In the genomic region with DNA sequence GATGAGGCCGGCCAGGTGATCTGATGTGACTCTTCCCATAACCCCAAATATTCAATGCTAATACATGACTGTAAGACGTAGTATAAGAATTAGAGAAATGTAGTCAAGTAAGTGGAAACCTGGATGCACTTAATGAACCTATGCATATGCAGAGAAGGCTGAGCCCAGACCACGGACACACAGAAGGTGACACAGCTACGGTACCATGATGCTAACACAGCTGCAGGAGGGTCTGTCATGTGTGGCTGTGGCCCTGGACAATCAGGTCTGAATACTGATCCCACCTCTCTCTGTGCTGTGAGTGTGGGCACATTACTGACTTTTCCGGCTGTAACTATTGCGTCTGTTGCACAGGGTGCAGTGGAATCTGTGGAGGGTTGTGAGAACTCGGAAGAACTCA, we compare ENCODE assay signal across 19 mouse cellular contexts. TPM values are rescaled to one million over a fixed set of nuclear protein-coding genes. Genes with fewer than 3 reads are reported as not detected.
DNase-seq lines count a peak whose midpoint lies in the region; TF ChIP-seq lines count a peak whose summit lies in the region.
"Had no signal": no experiment of that assay in that cellular context is flagged by ENCODE, and none has a peak within 500 bp of the region (broad histone marks: within the 10 kb centered on the region; RNA-seq: fewer than 3 reads in every experiment).

No protein-coding gene starts in this region.

- peak; percentile 4 for DNase-seq in adrenal gland, postnatal 14 days
- DNase-seq in adrenal gland, adult 18-20 months (ENCODE audit: low spot score in 2 of 2): no peak
- peak; percentile 3 for DNase-seq in cerebellum, adult 9-11 months
- DNase-seq in cerebellum, adult 8-10 months: no peak
- peak; percentile 81 for DNase-seq in heart, adult 11 months
- no peak for DNase-seq in heart, postnatal 4 days
- no peak for DNase-seq in spleen, postnatal 36 days (ENCODE audit: low spot score in 2 of 2)
- DNase-seq: adrenal gland, adult 2 months; adrenal gland, adult 8-10 months; adrenal gland, postnatal 10 days; adrenal gland, postnatal 25 days; adrenal gland, postnatal 36 days; B cell, adult 2 months; cerebellum, adult 11 months; cerebellum, adult 11-12 months; cerebellum, adult 18-20 months had no signal

- no peaks in the 10 kb centered on the region for H3K27me3 ChIP-seq in myocyte (ENCODE audit: control insufficient read depth, insufficient read depth, insufficient read length)
- H3K27me3 ChIP-seq: CH12.LX, Patski had no signal

- no peaks in the 10 kb centered on the region for H3K79me2 ChIP-seq in myocyte (ENCODE audit: control insufficient read depth, insufficient read depth)

- H3K36me3 ChIP-seq in myocyte (ENCODE audit: control insufficient read depth, insufficient read depth): peaks cover 15% of the 10 kb centered on the region

- H3ac ChIP-seq in myocyte (ENCODE audit: control insufficient read depth, insufficient read length): no peak overlapping the region

- TF ChIP-seq POLR2A in myocyte (IDR thresholded peaks at IDR 0.05; ENCODE audit: insufficient read length, low read depth): no peak

- H3K4me3 ChIP-seq in myocyte: no peak overlapping the region

- H3K4me2 ChIP-seq in myocyte (ENCODE audit: low read depth): no peak overlapping the region

TF ChIP-seq in myocyte, 11 proteins besides CTCF, POLR2A, EP300 and RAD21:
- peak; percentile 66 for TF ChIP-seq POLR2AphosphoS2 (IDR thresholded peaks at IDR 0.05; ENCODE audit: insufficient read length, low read depth)
- TF ChIP-seq USF1 (IDR thresholded peaks at IDR 0.05; ENCODE audit: low read depth): no peak

RNA-seq across cellular contexts. Expression of a gene that starts 38.0 kb away (rescaled TPM):
- 63.5 and 81.7 TPM in 2 replicates for total RNA-seq in adrenal gland, postnatal 14 days (2021)
- 100 to 1,000 TPM in 1 of 2 experiments, 10 to 100 TPM in 1; 34.4 to 105 TPM for total RNA-seq in adrenal gland, adult 18-20 months (2021)
- total RNA-seq in heart, postnatal 4 days (2021): 10 to 100 TPM; 31.6 to 35.5 TPM
- polyA plus RNA-seq in myocyte (2012; fragmentation: generic; extraction: Trizol): 11.6 TPM

Comparison
In these comparisons a context has a peak if more than half of its experiments do, and no peak if none do; other contexts are left out.
1. DNase-seq: peak in adrenal gland, postnatal 14 days (single experiment), cerebellum, adult 9-11 months (single experiment) and heart, adult 11 months (single experiment); none in adrenal gland, adult 18-20 months (0 of 2), cerebellum, adult 8-10 months (single experiment), heart, postnatal 4 days (single experiment) and spleen, postnatal 36 days (0 of 2).